Mouse (Mus musculus): Measurements from ENCODE around the gene Podxl.

The Podxl gene

GRCm38 (mm10) chr6:31563235-31564181, at the start of gene Podxl:
Podxl (minus strand) TSS chr6:31563981.
- DNase-seq (ENCODE audit: low spot score in 2 of 2): peak in 1 of 2 experiments; percentile 37

GRCm38 (mm10) chr6:31612560-31613270, 48.9 kb upstream of the Podxl start:
- DNase-seq (ENCODE audit: low spot score in 2 of 2): no peak

- DNase-seq (ENCODE audit: low spot score in 2 of 2): no peak
Observed at GRCm38 (mm10) chr6:31606429-31606828, 42.6 kb upstream of the Podxl start.

- no peak for DNase-seq (ENCODE audit: low spot score in 2 of 2)
Observed at GRCm38 (mm10) chr6:31604629-31605265, 41.0 kb upstream of the Podxl start.

- DNase-seq (ENCODE audit: low spot score in 2 of 2): no peak
Observed at GRCm38 (mm10) chr6:31602489-31602888, 38.7 kb upstream of the Podxl start.

GRCm38 (mm10) chr6:31601131-31601530, 37.4 kb upstream of the Podxl start:
- peak in 1 of 2 experiments; percentile 41 for DNase-seq (ENCODE audit: low spot score in 2 of 2)

GRCm38 (mm10) chr6:31599863-31600262, 36.1 kb upstream of the Podxl start:
- DNase-seq (ENCODE audit: low spot score in 2 of 2): no peak

- no peak for DNase-seq (ENCODE audit: low spot score in 2 of 2)
Observed at GRCm38 (mm10) chr6:31598349-31598911, 34.6 kb upstream of the Podxl start.

GRCm38 (mm10) chr6:31597136-31597460, 33.3 kb upstream of the Podxl start:
- DNase-seq (ENCODE audit: low spot score in 2 of 2): no peak

GRCm38 (mm10) chr6:31596346-31597135, 32.8 kb upstream of the Podxl start:
- DNase-seq (ENCODE audit: low spot score in 2 of 2): peak in 1 of 2 experiments; percentile 67

GRCm38 (mm10) chr6:31592579-31593238, 28.9 kb upstream of the Podxl start:
- DNase-seq (ENCODE audit: low spot score in 2 of 2): no peak

- no peak for DNase-seq (ENCODE audit: low spot score in 2 of 2)
Observed at GRCm38 (mm10) chr6:31592128-31592527, 28.3 kb upstream of the Podxl start.

- DNase-seq (ENCODE audit: low spot score in 2 of 2): no peak
Observed at GRCm38 (mm10) chr6:31591676-31592075, 27.9 kb upstream of the Podxl start.

- DNase-seq (ENCODE audit: low spot score in 2 of 2): no peak
Observed at GRCm38 (mm10) chr6:31590754-31591153, 27.0 kb upstream of the Podxl start.

- DNase-seq (ENCODE audit: low spot score in 2 of 2): no peak
Observed at GRCm38 (mm10) chr6:31589268-31589667, 25.5 kb upstream of the Podxl start.

- no peak for DNase-seq (ENCODE audit: low spot score in 2 of 2)
Observed at GRCm38 (mm10) chr6:31587655-31588054, 23.9 kb upstream of the Podxl start.

GRCm38 (mm10) chr6:31586127-31586526, 22.3 kb upstream of the Podxl start:
- no peak for DNase-seq (ENCODE audit: low spot score in 2 of 2)

GRCm38 (mm10) chr6:31576151-31576550, 12.4 kb upstream of the Podxl start:
- DNase-seq (ENCODE audit: low spot score in 2 of 2): peak in 1 of 2 experiments; percentile 49

GRCm38 (mm10) chr6:31575063-31575462, 11.3 kb upstream of the Podxl start:
- peak; percentile 46 to 57 for DNase-seq (ENCODE audit: low spot score in 2 of 2)

GRCm38 (mm10) chr6:31571459-31571858, 7.7 kb upstream of the Podxl start:
- DNase-seq (ENCODE audit: low spot score in 2 of 2): no peak
